Mouse (Mus musculus) gastrocnemius, postnatal 14 days (tissue): ENCODE data around the gene Mccc2. TPM values are rescaled to one million over a fixed set of nuclear protein-coding genes. Genes with fewer than 3 reads are reported as not detected.
A peak's percentile ranks its signal among the peaks of the same experiment; 100 is the strongest.
"Not testable (repeated sequence)": the region's sequence is repeated elsewhere in the genome, so short reads cannot be mapped to it uniquely, and the experiment has no call there.

Experiments used
- DNase-seq: peaks from one replicate; pipeline ENCODE4 v3.0.0; 2021; ENCODE audit warnings: mixed read lengths
- intact Hi-C: fragments of 180-260 bp; cut with DNase I; formaldehyde crosslinking; loops from one replicate; pipeline ENCODE4 v1.15.1; 2025; ENCODE audit warnings: low total_unique reads
- long read RNA-seq, 2 experiments: library from polyadenylated mRNA; stranded (forward); transcript quantifications; one replicate each; pipeline ENCODE4 v2.0.0; 2021
- total RNA-seq, 2 experiments: library from RNA; stranded (reverse); gene quantifications; 2 replicates each; pipeline ENCODE4 v1.2.3; 2021

The Mccc2 gene
- 10 to 100 TPM; 35.3 to 37.4 TPM for total RNA-seq
- long read RNA-seq, experiment 1, transcript Mccc2-201 (17 exons, 2,123 nt) = major isoform, 61 of 72 reads
- long read RNA-seq, experiment 1, partial matches to known transcripts = 6 of 72 reads
- long read RNA-seq, experiment 1, other reads (novel, unspliced or antisense) = 5 of 72 reads
- long read RNA-seq, experiment 2, transcript Mccc2-201 (17 exons, 2,123 nt) = major isoform, 67 of 77 reads
- long read RNA-seq, experiment 2, partial matches to known transcripts = 1 of 77 reads
- long read RNA-seq, experiment 2, other reads (novel, unspliced or antisense) = 9 of 77 reads

DNA sequence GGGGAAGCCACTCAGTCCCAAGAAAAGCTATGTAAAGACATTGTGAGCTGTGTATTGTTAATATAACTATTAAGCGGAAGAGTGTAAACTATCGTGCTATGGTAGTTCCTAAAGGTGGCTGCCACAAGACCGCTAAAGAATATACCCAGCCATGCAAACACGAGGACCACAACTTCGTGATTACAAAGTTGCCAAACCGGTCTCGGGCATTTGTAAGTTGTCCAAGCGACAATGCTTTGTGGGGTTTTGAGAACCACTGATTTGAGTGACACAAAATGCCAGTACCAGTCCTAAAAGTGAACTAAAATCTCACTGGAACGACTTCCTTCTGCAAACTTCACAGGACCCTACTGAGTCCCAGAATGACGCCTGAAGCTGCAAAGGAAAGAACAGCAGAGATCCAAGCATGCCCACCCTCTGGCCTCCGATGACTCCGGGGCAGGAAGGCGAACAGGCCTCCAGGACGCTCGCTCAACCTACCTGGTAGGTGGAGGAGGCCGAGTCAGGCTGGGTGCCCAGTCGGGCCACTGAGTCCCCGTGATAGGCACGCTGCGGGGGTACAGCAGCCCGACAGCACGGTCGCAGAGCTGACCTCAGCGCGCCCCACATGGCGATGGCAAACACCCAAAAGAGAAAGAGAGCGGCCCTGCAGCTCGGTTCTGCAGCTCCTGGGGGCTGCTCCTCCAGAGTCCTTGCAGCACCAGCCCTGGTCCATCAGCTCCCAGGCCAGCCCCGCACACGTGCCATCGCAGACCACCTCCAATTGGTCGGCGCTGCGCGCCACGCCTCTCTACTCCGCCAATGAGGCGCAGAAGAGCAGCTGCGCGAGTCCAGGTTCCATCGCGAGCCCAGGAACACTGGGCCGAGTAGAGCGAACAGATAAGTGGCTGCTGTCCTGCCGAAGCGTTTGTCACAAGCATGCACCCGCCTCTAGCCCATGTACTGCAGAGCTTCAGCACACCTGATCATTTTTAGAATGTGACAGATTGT lies at the start of gene Mccc2:
Gene Mccc2 (minus strand): TSS at position 734 of the 990 bp plus-strand sequence.
- DNase-seq = peak; percentile 88
- intact Hi-C loops = no loop called here

GRCm38 (mm10) chr13:100063936-100064335 lies 48.5 kb upstream of the Mccc2 start:
- intact Hi-C loops = no loop called here
- DNase-seq = no peak

- intact Hi-C loops = loop anchor here (5.0 kb wide), 1 partner anchor 35 kb away; no protein-coding TSS in a partner anchor
- DNase-seq = not testable (repeated sequence)
Observed at GRCm38 (mm10) chr13:100057738-100058137, 42.3 kb upstream of the Mccc2 start.

DNA sequence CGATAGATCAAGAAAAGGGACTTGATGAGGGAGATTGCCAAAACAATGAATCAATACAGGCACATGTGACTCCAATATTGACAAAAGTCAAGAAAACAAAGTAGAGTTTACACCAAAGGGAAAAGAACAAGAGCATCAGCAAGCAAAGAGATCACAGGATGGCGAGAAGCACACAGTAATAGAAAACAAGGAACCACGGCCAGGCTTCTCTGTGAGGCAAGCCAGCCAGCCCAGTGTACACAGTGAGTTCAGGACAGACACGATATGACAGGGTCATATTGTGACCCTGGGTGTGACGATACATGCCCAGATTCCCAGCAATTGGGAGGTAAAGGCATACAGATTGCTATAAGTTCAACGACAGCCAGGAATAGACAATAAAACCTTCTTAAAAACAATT lies 10.6 kb upstream of the Mccc2 start:
- intact Hi-C loops = loop anchor here (10.0 kb wide), 1 partner anchor 49 kb away; no protein-coding TSS in a partner anchor
- no peak for DNase-seq

DNA sequence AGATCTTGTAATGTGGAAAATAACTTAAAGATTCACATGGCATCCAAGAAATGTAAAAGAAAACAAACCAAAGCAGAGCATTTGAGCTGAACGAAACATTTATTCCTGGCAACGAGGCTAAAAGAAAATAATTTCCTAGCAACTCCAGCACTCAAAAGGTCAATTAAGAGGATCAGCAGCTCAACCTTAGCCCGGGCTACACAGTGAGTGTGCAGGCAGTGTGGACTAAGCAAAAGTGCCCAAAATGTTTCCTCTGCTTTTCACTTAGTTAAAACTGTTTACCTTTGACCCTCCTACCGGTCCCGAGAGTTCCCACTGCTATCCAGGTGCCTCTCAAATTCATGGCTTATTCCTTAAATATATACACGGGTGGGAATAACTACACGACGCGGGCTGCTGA lies 1.5 kb upstream of the Mccc2 start:
- intact Hi-C loops = no loop called here

GRCm38 (mm10) chr13:100015937-100016336 lies 498 bp upstream of the Mccc2 start:
- DNase-seq = no peak
- intact Hi-C loops = no loop called here

More for the DNA sequence above, 1.5 kb upstream of the Mccc2 start:
- no peak for DNase-seq

DNA sequence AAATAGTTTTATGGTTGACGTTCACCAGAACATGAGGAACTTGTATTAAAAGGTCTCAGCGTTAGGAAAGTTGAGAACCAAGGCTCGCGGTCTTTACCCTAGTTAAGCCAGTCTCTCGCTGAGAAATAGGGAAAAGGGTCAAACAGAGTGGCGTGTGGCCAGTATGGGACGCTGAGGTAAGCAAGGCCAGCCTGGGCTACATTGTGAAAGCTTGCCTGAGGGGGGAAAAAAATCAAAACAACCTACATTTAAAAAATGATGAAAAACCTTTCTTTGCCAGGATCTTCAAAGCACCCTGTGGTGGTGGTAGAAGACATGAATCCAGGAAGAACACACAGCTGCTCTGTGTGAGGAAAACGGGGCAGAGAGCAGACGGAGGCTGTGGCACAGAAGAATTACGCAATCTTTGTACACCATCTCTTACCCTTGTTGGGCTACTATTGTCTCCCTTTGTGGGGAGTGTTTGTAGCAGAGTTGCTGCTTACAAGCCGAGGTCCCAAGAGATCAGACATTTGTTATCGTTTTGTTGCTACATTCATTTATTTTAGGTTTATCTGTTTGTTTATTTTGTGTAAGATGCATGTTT lies 9.4 kb downstream of the Mccc2 start:
- no peak for DNase-seq
- intact Hi-C loops = no loop called here

- intact Hi-C loops = no loop called here
Observed at GRCm38 (mm10) chr13:100001790-100002196, 13.6 kb downstream of the Mccc2 start.

GRCm38 (mm10) chr13:99999078-99999477 lies 16.4 kb downstream of the Mccc2 start:
- DNase-seq = no peak
- intact Hi-C loops = no loop called here

More at GRCm38 (mm10) chr13:100001790-100002196, 13.6 kb downstream of the Mccc2 start:
- peak; percentile 87 for DNase-seq

- intact Hi-C loops = no loop called here
Observed at GRCm38 (mm10) chr13:99998099-99998498, 17.3 kb downstream of the Mccc2 start.

GRCm38 (mm10) chr13:99989592-99989991 lies 25.8 kb downstream of the Mccc2 start:
- no peak for DNase-seq
- intact Hi-C loops = no loop called here

More at GRCm38 (mm10) chr13:99998099-99998498, 17.3 kb downstream of the Mccc2 start:
- DNase-seq = no peak

DNA sequence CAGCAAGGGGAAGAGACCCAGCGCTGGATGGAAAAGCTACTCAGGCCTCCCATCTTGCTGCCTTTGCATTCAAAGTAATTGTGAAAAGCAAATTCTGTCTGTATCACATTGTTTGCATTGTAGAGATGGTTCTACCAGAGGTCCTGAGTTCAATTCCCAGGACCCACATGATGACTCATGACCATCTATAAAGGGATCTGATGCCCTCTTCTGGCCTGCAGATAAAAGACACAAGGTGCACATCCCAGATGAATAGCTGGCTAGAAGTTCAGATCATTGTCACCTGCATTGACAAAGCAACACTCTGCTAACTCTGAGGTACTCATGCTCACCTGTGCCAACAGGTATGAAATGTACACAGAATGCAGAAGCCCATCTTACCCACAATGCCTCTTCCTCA lies 32.1 kb downstream of the Mccc2 start:
- DNase-seq = no peak
- intact Hi-C loops = no loop called here

DNA sequence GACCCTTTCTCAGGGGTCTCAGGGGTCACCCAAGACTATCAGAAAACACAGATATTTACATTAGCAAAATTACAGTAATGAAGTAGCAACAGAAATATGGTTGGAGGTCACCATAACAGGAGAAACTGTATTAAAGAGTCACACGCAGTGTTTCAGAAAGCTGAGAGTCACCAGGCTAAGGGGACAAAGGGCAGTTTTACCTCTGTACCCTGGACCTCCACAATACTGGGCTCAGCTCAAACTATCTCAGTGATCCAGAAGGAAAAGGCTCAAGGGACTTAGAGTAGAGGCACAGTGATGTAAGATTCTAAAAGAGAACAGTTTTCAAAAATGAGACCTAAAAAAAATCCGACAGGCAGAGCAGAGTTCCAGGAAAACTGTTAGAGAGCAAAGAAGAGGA lies 36.0 kb downstream of the Mccc2 start:
- DNase-seq = no peak
- intact Hi-C loops = no loop called here

DNA sequence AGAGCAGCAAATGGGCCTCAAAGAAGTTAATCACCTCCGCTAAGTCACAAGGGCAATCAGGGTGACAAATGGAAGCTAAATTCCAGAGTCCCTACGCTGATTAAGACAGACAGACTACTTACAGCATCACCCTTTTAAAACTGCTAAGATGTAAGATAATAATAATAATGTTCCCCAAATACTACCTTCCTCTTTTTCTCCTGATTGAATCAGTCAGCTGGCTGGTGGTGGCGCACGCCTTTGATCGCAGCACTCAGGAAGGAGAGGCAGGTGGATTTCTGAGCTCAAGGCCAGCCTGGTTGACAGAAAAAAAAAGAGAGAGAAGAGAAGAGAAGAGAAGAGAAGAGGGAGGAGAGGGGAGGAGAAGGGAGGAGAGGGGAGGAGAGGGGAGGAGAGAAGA lies 45.4 kb downstream of the Mccc2 start:
- no peak for DNase-seq
- intact Hi-C loops = no loop called here

- no peak for DNase-seq
- intact Hi-C loops = no loop called here
Observed at GRCm38 (mm10) chr13:99967013-99967678, 48.3 kb downstream of the Mccc2 start.

DNA sequence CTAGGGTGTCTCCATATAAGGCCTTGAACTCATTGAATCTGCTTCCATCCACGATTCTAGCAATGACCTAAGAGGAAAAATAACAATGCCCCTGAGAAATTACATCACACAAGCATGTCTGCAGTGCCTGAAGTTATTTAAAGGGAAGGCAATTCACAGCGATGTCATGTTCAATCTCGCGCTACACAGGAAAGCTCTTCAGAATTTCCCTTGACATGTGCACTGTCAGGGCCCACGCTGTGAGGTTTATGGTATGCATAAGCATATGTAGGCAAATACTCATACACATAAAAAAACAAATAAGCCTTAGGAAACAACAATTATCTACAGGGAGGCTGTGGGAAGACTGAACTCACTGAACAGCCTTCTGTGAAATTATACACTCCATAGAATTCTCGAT lies 51.6 kb downstream of the Mccc2 start:
- no peak for DNase-seq
- intact Hi-C loops = no loop called here

DNA sequence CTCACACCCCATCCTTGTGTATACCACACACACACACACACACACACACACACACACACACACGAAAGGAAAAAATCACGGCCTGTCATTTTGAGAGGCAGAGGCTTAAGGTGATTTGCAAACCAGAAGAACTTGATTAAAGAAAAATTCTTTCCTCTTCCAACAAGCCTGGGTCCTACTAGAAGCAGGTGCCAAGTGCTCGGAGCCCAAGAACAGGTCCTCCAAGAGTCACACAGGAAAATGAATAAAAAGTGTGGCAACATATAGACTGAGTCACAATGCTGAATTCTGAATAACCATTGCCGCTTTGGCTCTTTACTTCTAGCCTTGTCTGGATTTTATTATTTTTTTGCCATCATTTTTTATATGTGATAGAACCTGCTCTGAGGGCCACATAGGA lies 53.8 kb downstream of the Mccc2 start:
- intact Hi-C loops = no loop called here
- no peak for DNase-seq

- intact Hi-C loops = no loop called here
- DNase-seq = no peak
Observed at GRCm38 (mm10) chr13:99955591-99955944, 59.9 kb downstream of the Mccc2 start.

GRCm38 (mm10) chr13:99954902-99955590 lies 60.4 kb downstream of the Mccc2 start:
- intact Hi-C loops = no loop called here
- DNase-seq = no peak
